Mouse (Mus musculus): ENCODE measurements around the gene Rcc1. TPM values are rescaled to one million over a fixed set of nuclear protein-coding genes. Genes with fewer than 3 reads are reported as not detected.

Rcc1 gene
- polyA plus RNA-seq, 1 experiment: 5.3 TPM

GRCm38 (mm10) chr4:132329115-132329834 is 24.1 kb downstream of the Rcc1 start, which contains the start of gene Trnau1ap:
Gene Trnau1ap, minus strand, starts transcription at chr4:132329538.
- H3K4me3 ChIP-seq (replicated peaks; ENCODE audit: extremely low read depth, low read depth, low read length): peak within 1 kb of the TSS; percentile 54
- H3K4me1 ChIP-seq (ENCODE audit: control insufficient read depth, insufficient read depth, low read length): peaks cover 6% of the 10 kb centered on the region
- under 1% methylated on average over 52 of the region's 52 CpGs for WGBS
- TF ChIP-seq CTCF (IDR thresholded peaks at IDR 0.05; ENCODE audit: insufficient read depth, low read length): no peak
- TF ChIP-seq POLR2A (IDR thresholded peaks at IDR 0.05; ENCODE audit: borderline replicate concordance, extremely low read depth, low read depth, low read length): peak; percentile 75
- peak; percentile 89 for DNase-seq

- TF ChIP-seq CTCF (IDR thresholded peaks at IDR 0.05; ENCODE audit: insufficient read depth, low read length): no peak
- no peak for TF ChIP-seq POLR2A (IDR thresholded peaks at IDR 0.05; ENCODE audit: borderline replicate concordance, extremely low read depth, low read depth, low read length)
- Histone ChIP-seq H3K4me1 (ENCODE audit: control insufficient read depth, insufficient read depth, low read length) (peaks cover 6% of the 10 kb centered on the region), H3K4me3 (replicated peaks; ENCODE audit: extremely low read depth, low read depth, low read length) (peak overlapping the region; percentile 54)
- 60% methylated on average over 14 of the region's 14 CpGs for WGBS
- no peak for DNase-seq
Measured at GRCm38 (mm10) chr4:132328391-132328982, 24.9 kb downstream of the Rcc1 start.

DNA sequence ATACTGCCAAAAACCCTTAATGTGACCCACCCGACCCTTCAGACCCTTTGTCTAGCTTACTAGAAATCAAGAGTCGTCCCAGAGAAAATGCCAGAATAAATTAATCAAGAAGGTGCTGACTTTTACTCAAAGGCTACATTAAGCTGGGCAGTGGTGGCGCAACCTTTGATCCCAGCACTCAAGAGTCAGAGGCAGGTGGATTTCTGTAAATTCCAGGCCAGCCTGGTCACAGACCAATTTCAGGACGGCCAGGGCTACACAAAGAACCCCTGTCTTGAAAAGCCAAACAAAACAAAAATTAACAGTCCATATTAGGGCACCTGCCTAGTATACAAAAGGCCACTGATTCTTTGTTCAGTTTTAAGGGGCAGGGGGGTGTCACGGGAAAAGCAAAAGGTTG is 26.9 kb downstream of the Rcc1 start:
- H3K4me3 ChIP-seq (replicated peaks; ENCODE audit: extremely low read depth, low read depth, low read length): no peak overlapping the region
- H3K4me1 ChIP-seq (ENCODE audit: control insufficient read depth, insufficient read depth, low read length): peaks cover 6% of the 10 kb centered on the region
- DNase-seq: no peak
- 74% methylated on average over 5 of the region's 5 CpGs for WGBS
- no peak for TF ChIP-seq POLR2A (IDR thresholded peaks at IDR 0.05; ENCODE audit: borderline replicate concordance, extremely low read depth, low read depth, low read length)
- TF ChIP-seq CTCF (IDR thresholded peaks at IDR 0.05; ENCODE audit: insufficient read depth, low read length): no peak

GRCm38 (mm10) chr4:132315711-132316110 is 37.7 kb downstream of the Rcc1 start:
- DNase-seq: no peak
- no peak overlapping the region for H3K4me3 ChIP-seq (replicated peaks; ENCODE audit: extremely low read depth, low read depth, low read length)
- WGBS: 89% methylated on average over 8 of the region's 8 CpGs
- no peaks in the 10 kb centered on the region for H3K4me1 ChIP-seq (ENCODE audit: control insufficient read depth, insufficient read depth, low read length)
- TF ChIP-seq POLR2A (IDR thresholded peaks at IDR 0.05; ENCODE audit: borderline replicate concordance, extremely low read depth, low read depth, low read length) (no peak), CTCF (IDR thresholded peaks at IDR 0.05; ENCODE audit: insufficient read depth, low read length) (no peak)

DNA sequence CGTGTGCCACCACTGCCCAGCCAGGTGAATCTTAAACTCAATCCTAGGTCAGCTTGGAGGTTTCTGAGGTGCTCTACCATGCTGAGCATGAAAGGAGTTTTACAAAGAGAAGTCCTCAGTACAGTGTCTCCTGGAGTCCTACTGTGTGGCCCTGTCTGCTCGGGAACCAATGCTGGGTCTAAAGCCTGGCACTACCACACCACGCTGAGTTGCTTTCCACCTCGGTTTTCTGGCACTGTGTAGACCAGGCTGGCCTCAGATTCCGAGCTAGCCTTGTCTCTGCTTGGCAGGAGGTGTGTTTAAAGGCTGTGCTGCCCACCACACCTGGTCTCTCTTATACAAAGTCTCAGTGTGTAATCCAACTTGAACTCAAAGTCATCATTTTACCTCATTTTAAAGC is 40.8 kb downstream of the Rcc1 start:
- 88% methylated on average over 5 of the region's 5 CpGs for WGBS
- no peak for TF ChIP-seq CTCF (IDR thresholded peaks at IDR 0.05; ENCODE audit: insufficient read depth, low read length)
- no peak for TF ChIP-seq POLR2A (IDR thresholded peaks at IDR 0.05; ENCODE audit: borderline replicate concordance, extremely low read depth, low read depth, low read length)

DNA sequence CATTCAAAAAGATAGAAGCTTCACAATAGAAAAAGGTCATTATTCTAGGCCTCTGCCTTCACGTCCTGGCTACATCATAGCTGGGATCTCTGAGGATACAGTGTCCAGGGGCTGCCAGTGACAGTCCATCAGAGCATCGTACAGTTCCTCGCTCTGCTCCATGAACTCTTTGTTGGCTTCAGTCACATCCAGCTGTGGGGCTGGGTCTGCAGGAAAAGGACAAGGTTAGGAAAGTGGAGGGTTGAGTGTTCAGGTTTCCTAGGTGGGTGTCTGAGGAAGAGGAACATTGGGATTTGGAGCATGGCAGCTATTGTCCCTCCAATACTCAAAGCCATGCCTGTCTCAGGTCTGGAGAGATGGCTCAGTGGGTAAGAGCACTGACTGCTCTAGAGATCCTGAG is 41.6 kb downstream of the Rcc1 start:
- peaks cover 2% of the 10 kb centered on the region; the same call in 1 of the 2 replicates for H3K4me1 ChIP-seq (ENCODE audit: control insufficient read depth, insufficient read depth, low read length)
- TF ChIP-seq POLR2A (IDR thresholded peaks at IDR 0.05; ENCODE audit: borderline replicate concordance, extremely low read depth, low read depth, low read length) (no peak), CTCF (IDR thresholded peaks at IDR 0.05; ENCODE audit: insufficient read depth, low read length) (no peak)
- H3K4me3 ChIP-seq (replicated peaks; ENCODE audit: extremely low read depth, low read depth, low read length): no peak overlapping the region
- DNase-seq: no peak
- WGBS: 69% methylated on average over 3 of the region's 3 CpGs

More for the DNA sequence above, 40.8 kb downstream of the Rcc1 start:
- H3K4me3 ChIP-seq (replicated peaks; ENCODE audit: extremely low read depth, low read depth, low read length): no peak overlapping the region
- peaks cover 2% of the 10 kb centered on the region; the same call in 1 of the 2 replicates for H3K4me1 ChIP-seq (ENCODE audit: control insufficient read depth, insufficient read depth, low read length)
- no peak for DNase-seq

- TF ChIP-seq CTCF (IDR thresholded peaks at IDR 0.05; ENCODE audit: insufficient read depth, low read length) (no peak), POLR2A (IDR thresholded peaks at IDR 0.05; ENCODE audit: borderline replicate concordance, extremely low read depth, low read depth, low read length) (no peak)
- Histone ChIP-seq H3K4me1 (ENCODE audit: control insufficient read depth, insufficient read depth, low read length) (peaks cover 2% of the 10 kb centered on the region; the same call in 1 of the 2 replicates), H3K4me3 (replicated peaks; ENCODE audit: extremely low read depth, low read depth, low read length) (no peak overlapping the region)
- no peak for DNase-seq
- WGBS: 60% methylated on average over 1 of the region's 1 CpGs
Measured at GRCm38 (mm10) chr4:132311209-132311608, 42.2 kb downstream of the Rcc1 start.

DNA sequence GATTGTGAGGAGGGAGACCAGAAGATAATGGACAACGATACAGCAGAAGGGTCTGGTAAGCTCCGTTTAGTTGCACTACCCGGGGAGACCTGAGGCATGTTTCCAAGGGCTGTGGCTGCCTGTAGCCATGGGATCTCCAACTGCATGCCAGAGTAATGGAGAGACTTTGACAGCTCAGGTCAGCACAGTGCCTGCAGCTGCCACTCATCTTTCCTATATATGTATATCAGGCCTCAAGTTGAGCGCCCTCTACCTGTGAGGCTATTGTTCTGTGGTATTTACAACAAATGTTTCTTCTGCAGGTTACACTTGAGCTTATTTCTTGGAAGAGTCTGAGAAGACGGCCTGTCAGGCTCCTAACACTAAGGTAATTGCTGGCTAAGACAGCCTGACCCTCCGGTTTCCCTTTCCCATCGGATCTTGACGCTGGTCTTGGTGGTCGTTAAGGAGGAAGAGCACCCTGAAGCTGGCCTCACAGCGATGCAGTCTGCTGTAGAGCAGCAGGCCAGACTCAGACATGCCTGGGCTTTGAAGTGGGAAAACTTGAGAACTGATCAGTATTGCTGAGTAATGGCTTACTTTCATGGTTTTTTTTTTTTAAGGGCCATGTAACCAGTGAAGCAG is 43.4 kb downstream of the Rcc1 start:
- Histone ChIP-seq H3K4me3 (replicated peaks; ENCODE audit: extremely low read depth, low read depth, low read length) (no peak overlapping the region), H3K4me1 (ENCODE audit: control insufficient read depth, insufficient read depth, low read length) (peaks cover 2% of the 10 kb centered on the region; the same call in 1 of the 2 replicates)
- peak; percentile 35 for DNase-seq
- no peak; the same call in 1 of the 2 replicates for TF ChIP-seq CTCF (IDR thresholded peaks at IDR 0.05; ENCODE audit: insufficient read depth, low read length)
- no peak for TF ChIP-seq POLR2A (IDR thresholded peaks at IDR 0.05; ENCODE audit: borderline replicate concordance, extremely low read depth, low read depth, low read length)
- WGBS: 24% methylated on average over 10 of the region's 10 CpGs

DNA sequence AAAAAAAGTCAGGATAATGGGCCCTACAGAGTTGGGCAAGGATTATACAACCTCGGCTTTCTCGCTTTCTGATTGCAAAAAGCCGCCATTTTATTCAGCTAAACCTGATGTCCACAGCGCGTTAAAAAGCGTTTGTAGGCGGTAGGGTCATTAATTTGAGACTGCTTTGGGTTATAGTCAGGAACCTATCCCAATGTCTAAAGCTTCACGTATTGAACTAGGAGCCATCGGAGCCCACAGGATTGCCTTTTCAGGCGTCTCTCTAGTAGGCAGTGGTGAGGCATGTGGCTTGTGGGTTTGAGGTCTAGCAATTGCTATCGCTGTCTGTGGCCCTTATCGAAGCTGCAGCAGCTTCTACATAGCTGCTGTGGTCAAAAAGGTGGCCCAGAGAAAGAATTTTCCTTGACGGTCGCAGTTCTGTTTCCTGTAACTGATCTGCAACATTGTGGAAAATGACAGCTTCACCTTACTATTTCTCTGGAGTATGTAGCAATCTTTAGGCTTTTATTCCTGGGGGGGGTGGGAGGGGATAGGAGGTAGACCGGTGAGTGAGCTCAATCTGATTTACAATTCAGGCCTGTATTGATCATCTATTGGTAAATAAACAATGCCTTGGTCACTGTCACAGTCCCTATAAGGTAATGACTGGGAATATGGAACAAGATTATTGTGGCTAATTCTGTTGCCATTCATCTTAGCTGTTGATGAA is 44.1 kb downstream of the Rcc1 start:
- Histone ChIP-seq H3K4me1 (ENCODE audit: control insufficient read depth, insufficient read depth, low read length) (peaks cover 2% of the 10 kb centered on the region; the same call in 1 of the 2 replicates), H3K4me3 (replicated peaks; ENCODE audit: extremely low read depth, low read depth, low read length) (peak overlapping the region; percentile 96)
- DNase-seq: peak; percentile 25
- no peak for TF ChIP-seq POLR2A (IDR thresholded peaks at IDR 0.05; ENCODE audit: borderline replicate concordance, extremely low read depth, low read depth, low read length)
- TF ChIP-seq CTCF (IDR thresholded peaks at IDR 0.05; ENCODE audit: insufficient read depth, low read length): no peak
- 1% methylated on average over 15 of the region's 15 CpGs for WGBS

Measured in lung, adult 2 months (tissue).